Mouse (Mus musculus) C2C12 (cell line): ENCODE data around the gene Lsamp. TPM values are rescaled to one million over a fixed set of nuclear protein-coding genes. Genes with fewer than 3 reads are reported as not detected.

ENCODE experiments used
- H3K27me3 ChIP-seq: one replicate; pipeline ENCODE4 v1.6.1; 2011; ENCODE audit not compliant: control insufficient read depth, insufficient read depth, insufficient read length
- H3K36me3 ChIP-seq: one replicate; pipeline ENCODE4 v1.6.1; 2011; ENCODE audit not compliant: control insufficient read depth, insufficient read depth
- H3K4me3 ChIP-seq: one replicate; pipeline ENCODE4 v1.5.1; 2011; ENCODE audit warnings: mild to moderate bottlenecking, control low read depth; ENCODE audit not compliant: poor library complexity, insufficient read depth, severe bottlenecking
- H3K79me2 ChIP-seq: one replicate; pipeline ENCODE4 v1.6.1; 2011; ENCODE audit not compliant: control insufficient read depth, insufficient read depth
- H3K79me3 ChIP-seq: one replicate; pipeline ENCODE4 v1.6.1; 2011; ENCODE audit warnings: low read depth, control low read depth
- H3ac ChIP-seq: one replicate; pipeline ENCODE3; 2011; ENCODE audit warnings: low read depth; ENCODE audit not compliant: control insufficient read depth, insufficient read length
- CEBPB ChIP-seq: IDR thresholded peaks from one replicate; pipeline ENCODE4 v1.6.1; 2011; ENCODE audit warnings: low read depth, mild to moderate bottlenecking, control low read depth, moderate library complexity
- CTCF ChIP-seq: IDR thresholded peaks from one replicate; pipeline ENCODE4 v1.5.1; 2011; ENCODE audit not compliant: control insufficient read depth, insufficient read depth, insufficient read length
- FOSL1 ChIP-seq: IDR thresholded peaks from one replicate; pipeline ENCODE4 v1.8.0; 2011; ENCODE audit warnings: mild to moderate bottlenecking, low read length; ENCODE audit not compliant: poor library complexity, insufficient read depth, severe bottlenecking
- MAX ChIP-seq: IDR thresholded peaks from one replicate; pipeline ENCODE4 v1.6.1; 2011; ENCODE audit warnings: mild to moderate bottlenecking, control low read depth
- MYOD1 ChIP-seq: IDR thresholded peaks from one replicate; pipeline ENCODE4 v1.6.1; 2011; ENCODE audit warnings: low read depth; ENCODE audit not compliant: control insufficient read depth, insufficient read length
- MYOG ChIP-seq: IDR thresholded peaks from one replicate; pipeline ENCODE4 v1.6.1; 2011; ENCODE audit not compliant: control insufficient read depth, insufficient read length; ENCODE audit errors: extremely low read depth
- USF1 ChIP-seq: IDR thresholded peaks from one replicate; pipeline ENCODE4 v1.6.1; 2011; ENCODE audit warnings: low read depth, mild to moderate bottlenecking, control low read depth, moderate library complexity
- polyA plus RNA-seq: library from polyadenylated mRNA; unstranded; fragments of >200 nt; fragmentation: generic; extraction: Trizol; gene quantifications from one replicate; pipeline ENCODE4 v1.2.1, GENCODE M21; 2012; ENCODE audit warnings: missing spikeins

Gene Lsamp
- polyA plus RNA-seq, 1 experiment: not detected

GRCm38 (mm10) chr16:40960586-40960985 is 976.4 kb downstream of the Lsamp start:
- no peak overlapping the region for H3K4me3 ChIP-seq
- no peaks in the 10 kb centered on the region for H3K36me3 ChIP-seq
- no peaks in the 10 kb centered on the region for H3K79me3 ChIP-seq
- no peak for TF ChIP-seq FOSL1
- no peak for TF ChIP-seq MAX
- TF ChIP-seq MYOG: no peak
- no peak for TF ChIP-seq USF1
- no peak for TF ChIP-seq CTCF
- no peak for TF ChIP-seq CEBPB
- TF ChIP-seq MYOD1: no peak
- no peak overlapping the region for H3ac ChIP-seq
- no peaks in the 10 kb centered on the region for H3K79me2 ChIP-seq
- no peaks in the 10 kb centered on the region for H3K27me3 ChIP-seq

DNA sequence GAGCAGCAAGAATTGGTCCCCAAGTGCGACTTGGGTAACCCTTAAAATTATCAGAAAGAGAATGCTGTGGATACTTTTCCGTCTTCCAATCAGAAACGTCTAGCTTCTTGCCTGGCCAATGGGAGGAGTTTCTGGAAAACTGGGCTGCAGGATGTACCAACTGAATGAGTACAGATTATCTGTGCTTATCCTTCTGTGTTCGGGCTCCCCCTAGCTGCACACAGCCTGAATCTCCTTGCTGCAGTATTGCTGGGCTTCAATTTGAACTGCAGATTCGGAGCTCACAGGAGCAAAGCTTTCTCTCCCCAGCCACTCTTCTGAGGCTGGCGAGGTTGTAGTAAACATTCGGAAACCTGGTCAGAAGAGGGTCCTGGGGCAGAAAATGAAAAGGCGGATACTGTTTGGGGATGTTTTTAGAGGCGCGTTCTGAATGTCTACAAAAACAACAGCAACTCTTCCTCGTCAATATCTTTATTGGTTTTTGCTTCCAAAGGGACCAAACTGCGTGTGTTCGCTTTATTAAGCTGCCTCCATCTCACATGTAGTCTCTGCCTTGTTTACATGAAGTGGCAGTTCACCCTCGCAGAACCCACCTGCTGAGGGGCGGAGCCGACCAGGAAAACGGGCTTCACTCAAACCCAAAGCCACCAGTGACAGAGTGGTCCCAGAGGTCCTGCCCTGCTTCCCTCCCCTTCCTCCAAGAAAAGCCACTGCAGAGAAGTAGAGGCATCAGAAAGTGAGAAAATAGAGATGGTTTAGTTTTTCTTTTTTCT is 984.1 kb downstream of the Lsamp start:
- no peaks in the 10 kb centered on the region for H3K27me3 ChIP-seq
- no peaks in the 10 kb centered on the region for H3K36me3 ChIP-seq
- no peak overlapping the region for H3K4me3 ChIP-seq
- no peak overlapping the region for H3ac ChIP-seq
- no peaks in the 10 kb centered on the region for H3K79me2 ChIP-seq
- TF ChIP-seq MAX (no peak), USF1 (no peak), CTCF (no peak), FOSL1 (no peak), CEBPB (no peak), MYOG (no peak), MYOD1 (no peak)
- H3K79me3 ChIP-seq: no peaks in the 10 kb centered on the region

GRCm38 (mm10) chr16:40971382-40971781 is 987.2 kb downstream of the Lsamp start:
- H3K79me2 ChIP-seq: no peaks in the 10 kb centered on the region
- H3K27me3 ChIP-seq: no peaks in the 10 kb centered on the region
- no peaks in the 10 kb centered on the region for H3K79me3 ChIP-seq
- no peak overlapping the region for H3ac ChIP-seq
- H3K36me3 ChIP-seq: no peaks in the 10 kb centered on the region
- no peak for TF ChIP-seq MAX
- H3K4me3 ChIP-seq: no peak overlapping the region

DNA sequence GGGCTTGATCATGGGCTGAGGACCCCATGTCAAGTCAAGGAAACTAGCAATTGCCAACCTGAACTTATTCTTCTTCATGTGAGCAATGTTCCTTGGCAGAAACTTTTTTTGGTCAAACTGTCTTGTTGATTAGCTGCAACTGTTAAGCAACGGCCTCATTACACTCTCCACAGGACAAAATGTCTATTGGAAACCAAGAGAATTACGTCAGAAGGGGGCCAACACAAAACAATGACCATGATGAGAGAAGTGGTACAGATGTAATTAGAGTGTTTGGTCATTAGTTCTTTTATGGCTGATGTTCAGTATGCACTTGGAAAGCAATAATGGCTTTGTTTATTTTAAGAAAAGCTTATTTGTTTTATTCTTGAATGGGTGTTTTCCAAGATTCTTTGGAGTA is 989.9 kb downstream of the Lsamp start:
- H3ac ChIP-seq: no peak overlapping the region
- H3K27me3 ChIP-seq: no peaks in the 10 kb centered on the region
- no peak for TF ChIP-seq CTCF
- no peak for TF ChIP-seq MYOD1
- no peak for TF ChIP-seq MAX
- TF ChIP-seq CEBPB: no peak
- TF ChIP-seq FOSL1: no peak
- TF ChIP-seq USF1: no peak
- no peak for TF ChIP-seq MYOG
- H3K4me3 ChIP-seq: no peak overlapping the region
- H3K79me2 ChIP-seq: no peaks in the 10 kb centered on the region
- H3K36me3 ChIP-seq: no peaks in the 10 kb centered on the region
- H3K79me3 ChIP-seq: no peaks in the 10 kb centered on the region

DNA sequence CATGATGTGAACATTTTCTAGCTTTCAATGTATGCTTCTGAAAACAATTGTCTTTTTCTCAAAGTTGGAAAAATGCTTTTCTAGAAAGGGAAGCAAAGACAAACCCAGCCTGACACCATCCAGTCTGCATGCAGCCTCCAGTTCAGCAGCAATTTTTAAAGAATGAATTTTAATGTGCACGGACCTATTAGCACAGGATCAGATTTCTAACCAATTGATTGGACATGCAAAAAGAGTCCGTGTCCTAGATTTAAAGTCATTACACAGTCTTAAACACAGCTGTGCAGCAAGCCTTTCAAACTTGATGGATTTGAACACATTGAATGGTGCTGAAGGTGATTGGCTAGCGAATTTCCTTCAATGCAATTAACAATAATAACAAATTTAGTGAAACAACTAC is 998.9 kb downstream of the Lsamp start:
- no peak overlapping the region for H3K4me3 ChIP-seq
- no peak overlapping the region for H3ac ChIP-seq
- H3K27me3 ChIP-seq: no peaks in the 10 kb centered on the region
- TF ChIP-seq CTCF (no peak), CEBPB (no peak), MYOG (no peak), MYOD1 (no peak), FOSL1 (no peak), MAX (no peak), USF1 (no peak)
- no peaks in the 10 kb centered on the region for H3K79me3 ChIP-seq
- H3K36me3 ChIP-seq: no peaks in the 10 kb centered on the region
- no peaks in the 10 kb centered on the region for H3K79me2 ChIP-seq

DNA sequence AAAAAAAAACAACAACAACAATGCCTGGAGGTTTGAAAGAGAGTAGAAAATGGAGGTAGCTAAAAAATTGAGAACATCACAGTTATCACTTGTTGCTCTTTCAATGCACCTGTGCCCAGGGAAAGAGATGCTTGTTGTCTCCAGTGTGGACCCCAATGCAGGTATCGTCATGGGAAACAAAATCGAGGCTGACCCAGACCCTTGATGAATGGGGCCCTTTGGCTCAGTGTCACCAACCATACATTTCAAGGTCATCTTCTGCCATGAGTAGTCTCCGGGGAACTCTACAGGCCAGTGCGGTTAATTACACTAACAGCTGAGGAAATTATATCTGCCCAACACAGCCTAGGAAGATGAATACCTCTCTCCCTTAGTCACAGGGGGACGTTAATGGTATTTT is 1023.4 kb downstream of the Lsamp start:
- Histone ChIP-seq H3ac (no peak overlapping the region), H3K36me3 (no peaks in the 10 kb centered on the region), H3K79me2 (no peaks in the 10 kb centered on the region), H3K27me3 (no peaks in the 10 kb centered on the region), H3K4me3 (no peak overlapping the region), H3K79me3 (no peaks in the 10 kb centered on the region)
- no peak for TF ChIP-seq CTCF
